Mouse (Mus musculus): ENCODE measurements at regions not wholly inside any gene's neighbourhood (a gene's known extent, or its start where the extent isn't known, plus 50 kb on each side); places are given as distances from the start of the nearest gene placed in this dataset.
"Not testable (repeated sequence)": the region's sequence is repeated elsewhere in the genome, so short reads cannot be mapped to it uniquely, and the experiment has no call there.

- no peak overlapping the region for H3K4me3 ChIP-seq
- no peak overlapping the region for H3K27ac ChIP-seq
- no peak for TF ChIP-seq CTCF (conservative IDR thresholded peaks at IDR 0.05)
- no peak for DNase-seq (ENCODE audit: low spot score in 2 of 2)
Measured at GRCm38 (mm10) chrX:103250961-103251360, 64.5 kb upstream of the Nap1l2 start.

DNA sequence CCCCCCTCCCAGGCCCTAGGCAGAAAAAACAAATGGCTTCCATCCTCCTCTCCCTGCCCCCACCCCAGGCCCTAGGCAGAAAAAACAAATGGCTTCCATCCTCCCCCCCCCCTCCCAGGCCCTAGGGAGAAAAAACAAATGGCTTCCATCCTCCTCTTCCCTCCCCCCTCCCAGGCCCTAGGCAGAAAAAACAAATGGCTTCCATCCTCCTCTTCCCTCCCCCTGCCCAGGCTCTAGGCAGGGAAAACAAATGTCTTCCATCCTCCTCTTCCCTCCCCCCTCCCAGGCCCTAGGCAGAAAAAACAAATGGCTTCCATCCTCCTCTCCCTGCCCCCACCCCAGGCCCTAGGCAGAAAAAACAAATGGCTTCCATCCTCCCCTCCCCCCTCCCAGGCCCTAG, 65.0 kb upstream of the Nap1l2 start:
- not testable (repeated sequence) for H3K4me3 ChIP-seq; H3K27ac ChIP-seq; DNase-seq (ENCODE audit: low spot score in 2 of 2)

DNA sequence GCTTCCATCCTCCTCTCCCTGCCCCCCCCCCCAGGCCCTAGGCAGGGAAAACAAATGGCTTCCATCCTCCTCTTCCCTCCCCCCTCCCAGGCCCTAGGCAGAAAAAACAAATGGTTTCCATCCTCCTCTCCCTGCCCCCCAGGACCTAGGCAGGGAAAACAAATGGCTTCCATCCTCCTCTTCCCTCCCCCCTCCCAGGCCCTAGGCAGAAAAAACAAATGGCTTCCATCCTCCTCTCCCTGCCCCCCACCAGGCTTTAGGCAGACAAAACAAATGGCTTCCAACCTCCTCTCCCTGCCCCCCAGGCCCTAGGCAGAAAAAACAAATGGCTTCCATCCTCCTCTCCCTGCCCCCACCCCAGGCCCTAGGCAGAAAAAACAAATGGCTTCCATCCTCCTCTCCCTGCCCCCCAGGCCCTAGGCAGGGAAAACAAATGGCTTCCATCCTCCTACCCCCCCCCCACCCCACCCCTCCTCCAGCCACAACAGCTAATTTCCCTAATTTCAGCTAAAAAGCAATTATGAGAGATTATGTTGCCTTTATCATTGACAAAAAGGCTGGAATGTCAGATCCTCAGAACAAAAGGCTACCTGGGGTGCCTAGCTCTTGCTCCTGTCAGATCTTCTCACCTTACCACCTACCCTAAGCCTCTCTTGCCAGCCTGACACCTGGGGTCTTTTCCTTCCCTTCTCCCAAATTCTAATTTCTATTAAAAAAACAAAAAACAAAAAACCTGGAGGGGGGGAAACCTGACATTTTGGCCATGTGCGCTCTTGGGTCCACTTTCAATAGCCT, 65.8 kb upstream of the Nap1l2 start:
- not testable (repeated sequence) for H3K27ac ChIP-seq; H3K4me3 ChIP-seq; DNase-seq (ENCODE audit: low spot score in 2 of 2)

- no peak overlapping the region for H3K4me3 ChIP-seq
- no peak for TF ChIP-seq CTCF (conservative IDR thresholded peaks at IDR 0.05)
- H3K27ac ChIP-seq, result no peak overlapping the region
- DNase-seq (ENCODE audit: low spot score in 2 of 2), result no peak
Measured at GRCm38 (mm10) chrX:103252881-103253280, 66.4 kb upstream of the Nap1l2 start.

- H3K4me3 ChIP-seq, result no peak overlapping the region
- no peak for DNase-seq (ENCODE audit: low spot score in 2 of 2)
- H3K27ac ChIP-seq, result no peak overlapping the region
- no peak for TF ChIP-seq CTCF (conservative IDR thresholded peaks at IDR 0.05)
Measured at GRCm38 (mm10) chrX:103254867-103255266, 66.3 kb upstream of the Cdx4 start.

DNA sequence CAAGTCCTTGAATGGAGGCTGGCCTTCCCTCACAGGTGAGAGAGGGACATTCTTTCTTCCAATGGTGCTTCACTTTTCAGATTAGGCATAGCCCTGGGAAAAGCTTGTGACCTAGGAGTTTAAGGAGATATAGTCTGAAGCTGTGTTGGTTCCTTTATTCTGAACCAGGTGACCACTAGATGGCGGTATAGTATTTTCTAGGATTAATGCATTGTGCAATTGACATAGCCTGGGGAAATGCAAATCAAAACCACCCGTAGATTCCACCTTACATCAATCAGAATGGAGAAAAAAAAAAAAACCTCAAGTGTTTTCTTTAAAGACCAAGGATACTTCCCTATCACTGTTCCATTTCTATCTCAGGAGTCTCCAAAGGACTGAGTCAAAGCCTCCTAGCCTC, 61.3 kb upstream of the Cdx4 start:
- H3K4me3 ChIP-seq, result no peak overlapping the region
- DNase-seq (ENCODE audit: low spot score in 2 of 2), result peak; percentile 8 to 39
- H3K27ac ChIP-seq, result no peak overlapping the region
- TF ChIP-seq CTCF (conservative IDR thresholded peaks at IDR 0.05), result peak; percentile 82

Data from layer of hippocampus, adult 2 months (tissue).